Mouse (Mus musculus) induced T-regulatory cell, adult 2 months (primary cell): Measurements from ENCODE around the gene Atp8a2.
"Not testable (repeated sequence)": the region's sequence is repeated elsewhere in the genome, so short reads cannot be mapped to it uniquely, and the experiment has no call there.

Source experiments
- DNase-seq: peaks from one replicate; pipeline ENCODE4 v3.0.0-alpha.2; 2012; ENCODE audit warnings: low read depth

The Atp8a2 gene

DNA sequence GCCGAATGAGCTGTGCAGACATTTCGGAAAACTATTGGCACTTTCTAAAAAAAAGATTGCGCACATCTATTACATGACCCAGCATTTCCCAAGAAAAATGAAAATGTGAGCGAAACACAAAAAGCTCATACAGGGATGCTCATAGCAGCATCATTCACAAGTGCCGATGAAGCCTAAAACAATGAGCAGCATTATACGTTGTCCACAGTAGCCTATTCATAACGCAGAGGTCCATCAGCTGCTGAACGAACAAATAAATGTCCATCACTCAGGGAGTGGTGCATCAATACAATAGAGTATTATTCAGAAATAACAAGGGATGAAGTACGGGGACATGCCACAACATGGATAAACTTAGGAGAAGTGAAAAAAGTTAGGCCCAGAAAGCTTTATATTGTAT lies 416.6 kb downstream of the Atp8a2 start:
- no peak for DNase-seq

- no peak for DNase-seq
These were observed 434.8 kb downstream of the Atp8a2 start for GRCm38 (mm10) chr14:59762227-59762626.

GRCm38 (mm10) chr14:59759900-59760493 lies 437.0 kb downstream of the Atp8a2 start:
- no peak for DNase-seq

GRCm38 (mm10) chr14:59759196-59759839 lies 437.7 kb downstream of the Atp8a2 start:
- DNase-seq: no peak

DNA sequence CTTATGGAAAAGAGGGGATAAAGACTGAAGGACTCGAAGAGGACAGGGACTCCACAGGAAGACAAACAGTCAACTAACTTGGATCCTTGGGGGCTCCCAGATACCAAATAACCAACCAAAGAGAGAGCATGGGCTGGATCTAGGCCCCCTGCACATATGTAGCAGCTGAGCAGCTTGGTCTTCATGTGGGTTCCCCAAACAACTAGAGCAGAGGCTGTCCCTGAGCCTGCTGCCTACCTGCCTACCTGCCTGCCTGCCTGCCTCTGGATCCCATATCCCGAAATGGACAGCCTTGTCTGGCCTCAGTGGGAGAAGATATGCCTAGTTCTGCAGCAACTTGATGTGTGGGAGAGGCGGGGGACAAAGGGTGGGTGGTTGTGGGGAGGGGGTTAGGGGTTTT lies 444.6 kb downstream of the Atp8a2 start:
- no peak for DNase-seq

DNA sequence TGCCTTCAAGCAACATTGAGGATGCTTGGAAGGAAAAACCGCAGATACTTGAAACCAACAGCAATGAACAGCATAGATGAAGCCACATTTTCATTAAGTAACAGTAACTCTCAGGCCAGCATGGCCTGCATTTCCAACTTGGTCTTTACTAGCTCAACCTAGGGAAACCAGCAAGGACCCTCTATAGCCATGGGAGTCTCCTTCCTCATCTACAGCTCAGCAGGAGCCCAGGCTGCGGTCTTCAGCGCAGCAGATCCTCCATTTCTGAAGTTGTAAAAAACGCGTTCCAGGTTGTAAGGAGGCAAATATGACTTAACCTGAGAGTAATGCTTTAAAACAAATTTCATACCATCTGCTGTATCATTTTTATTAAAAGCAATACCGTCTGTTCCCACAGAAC lies 447.0 kb downstream of the Atp8a2 start:
- no peak for DNase-seq

- no peak for DNase-seq
These were observed 451.3 kb downstream of the Atp8a2 start for GRCm38 (mm10) chr14:59745676-59746075.

DNA sequence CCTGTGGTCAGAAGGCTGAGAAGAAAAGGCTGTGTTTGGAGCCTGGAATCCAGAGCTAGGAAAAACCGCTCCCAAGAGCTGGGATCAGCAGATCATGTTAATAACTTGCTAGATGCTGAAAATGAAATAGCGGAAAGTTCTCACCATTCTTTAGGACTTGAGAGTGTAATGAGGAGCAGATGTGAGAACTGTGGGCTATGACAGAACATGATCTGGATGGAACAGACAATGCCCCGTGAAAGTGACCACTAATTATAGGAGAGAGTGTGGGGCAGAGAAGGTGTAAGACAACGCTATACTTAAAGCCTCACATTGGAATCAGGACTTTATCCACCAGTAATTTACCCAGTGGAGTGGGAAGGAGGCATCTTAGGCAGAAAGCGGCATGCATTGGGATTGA lies 455.2 kb downstream of the Atp8a2 start:
- DNase-seq: no peak

- DNase-seq: no peak
These were observed 457.5 kb downstream of the Atp8a2 start for GRCm38 (mm10) chr14:59739446-59739845.

- no peak for DNase-seq
These were observed 459.2 kb downstream of the Atp8a2 start for GRCm38 (mm10) chr14:59737734-59738294.

GRCm38 (mm10) chr14:59736861-59737700 lies 459.9 kb downstream of the Atp8a2 start:
- DNase-seq: no peak

GRCm38 (mm10) chr14:59730043-59730390 lies 467.0 kb downstream of the Atp8a2 start:
- DNase-seq: no peak

DNA sequence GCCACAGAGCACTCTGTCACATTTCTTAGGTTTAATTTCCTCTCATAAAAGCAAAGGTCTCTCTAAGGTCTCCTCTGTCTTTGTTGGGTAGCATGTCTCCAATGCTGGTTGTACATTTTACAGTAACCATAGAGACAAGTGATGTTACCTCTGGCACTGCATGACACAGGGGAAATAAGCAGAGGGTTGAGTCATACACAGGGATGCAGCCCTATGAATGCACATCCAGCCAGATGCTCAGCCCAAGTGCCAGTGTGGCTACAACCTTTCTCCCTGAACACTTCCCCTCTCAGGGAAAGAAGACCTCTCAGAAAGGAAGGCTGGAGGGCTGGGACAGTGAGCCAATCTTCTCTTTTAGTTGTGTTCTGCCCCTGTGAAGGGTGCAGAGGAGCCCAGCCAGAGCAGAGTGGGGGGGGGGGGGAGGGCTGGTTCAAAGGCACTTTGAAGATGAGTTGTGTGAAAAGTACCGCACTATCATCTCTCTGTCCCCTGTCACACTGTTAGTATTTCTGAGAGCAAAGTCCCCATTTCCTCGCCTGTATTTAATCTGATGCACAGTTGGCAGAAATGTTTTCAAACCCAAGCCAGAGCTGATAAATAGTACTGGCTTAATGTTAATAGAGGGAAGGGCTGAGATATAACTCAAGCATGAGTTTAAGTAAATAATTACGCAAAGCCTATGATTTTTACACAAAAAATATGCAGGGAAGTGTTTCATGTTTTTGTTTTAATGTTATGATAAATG lies 467.5 kb downstream of the Atp8a2 start:
- no peak for DNase-seq

DNA sequence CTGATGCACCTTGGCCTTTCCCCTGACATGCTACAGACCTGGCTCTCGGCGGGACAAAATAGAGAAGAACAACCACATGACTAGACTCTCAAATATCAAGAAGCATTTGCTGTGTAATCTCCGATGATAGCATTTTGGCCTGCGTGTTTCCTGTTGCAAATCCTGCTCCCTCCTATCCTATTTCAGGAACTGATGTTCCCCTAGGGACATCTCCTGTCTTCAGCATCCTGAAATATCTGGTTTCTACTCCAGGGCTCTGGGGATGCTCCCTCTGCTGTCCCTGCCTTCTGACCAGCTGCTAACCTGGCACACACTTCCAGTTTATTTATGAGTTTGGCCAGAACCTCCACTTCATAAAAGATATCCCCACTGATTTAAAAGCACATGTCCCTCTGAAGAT lies 470.0 kb downstream of the Atp8a2 start:
- no peak for DNase-seq

DNA sequence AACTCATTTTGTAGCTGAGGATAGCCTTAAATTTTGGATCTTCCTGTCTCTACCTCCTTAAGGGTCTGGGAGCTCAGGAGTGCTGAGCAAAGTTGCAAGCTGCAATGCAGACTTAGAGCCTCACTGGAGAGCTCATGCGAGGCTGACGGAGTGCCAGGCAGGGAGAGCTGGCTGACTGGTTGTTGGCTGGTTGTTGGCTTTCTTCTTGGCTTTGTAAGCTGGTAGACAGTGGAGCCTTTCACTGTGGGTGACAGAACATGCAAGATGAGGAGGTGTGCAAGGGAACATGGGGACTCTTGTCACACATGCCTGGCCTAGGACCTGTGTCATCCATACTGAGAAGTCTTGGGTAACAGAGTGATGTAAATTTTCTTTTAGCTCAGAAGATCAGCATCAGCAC lies 473.8 kb downstream of the Atp8a2 start:
- DNase-seq: no peak

DNA sequence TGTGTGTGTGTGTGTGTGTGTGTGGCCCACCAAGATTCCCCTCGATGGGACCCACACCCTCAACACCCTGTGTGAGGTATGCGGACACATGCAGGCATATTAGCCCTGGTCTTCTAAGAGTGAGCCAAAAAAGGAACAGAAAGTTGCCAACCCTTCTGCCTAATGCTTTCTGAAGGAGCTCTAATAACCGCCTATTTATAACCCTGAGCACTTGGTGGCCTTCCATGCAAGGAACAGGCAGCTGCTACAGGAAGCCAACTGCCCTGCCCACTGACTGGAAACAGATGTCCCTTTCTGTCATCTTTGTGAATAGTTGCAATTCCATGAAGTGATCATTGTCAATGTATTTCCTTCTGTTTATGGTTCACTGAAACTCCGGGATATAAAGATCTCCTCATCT lies 475.0 kb downstream of the Atp8a2 start:
- DNase-seq: no peak

- DNase-seq: no peak
These were observed 475.6 kb downstream of the Atp8a2 start for GRCm38 (mm10) chr14:59721356-59721755.

- DNase-seq: no peak
These were observed 476.6 kb downstream of the Atp8a2 start for GRCm38 (mm10) chr14:59720386-59720785.

GRCm38 (mm10) chr14:59716443-59717085 lies 480.4 kb downstream of the Atp8a2 start:
- not testable (repeated sequence) for DNase-seq

GRCm38 (mm10) chr14:59715695-59716442 lies 481.1 kb downstream of the Atp8a2 start:
- DNase-seq: no peak
